Mouse (Mus musculus) heart, embryonic 11.5 days (tissue): ENCODE results near the gene Card11. TPM values are rescaled to one million over a fixed set of nuclear protein-coding genes. Genes with fewer than 3 reads are reported as not detected.
A peak's percentile ranks its signal among the peaks of the same experiment; 100 is the strongest.

ENCODE experiments used
- ATAC-seq: fragments of 200-750 bp; cut with Nextera tagmentation; replicated peaks from 2 replicates; pipeline ENCODE4 v1.8.0; 2017; ENCODE audit warnings: moderate library complexity; ENCODE audit not compliant: insufficient number of reproducible peaks, low FRiP score, low TSS enrichment
- H3K27ac ChIP-seq: fragments of 300-500 bp; sonication (generic); 2 replicates; pipeline ENCODE4 v1.5.1; 2014; ENCODE audit warnings: mild to moderate bottlenecking, low read depth, low read length
- H3K27me3 ChIP-seq: fragments of 300-500 bp; sonication (generic); 2 replicates; pipeline ENCODE4 v1.6.1; 2014; ENCODE audit warnings: mild to moderate bottlenecking, low read length, mixed read lengths; ENCODE audit not compliant: control insufficient read depth, insufficient read depth
- H3K36me3 ChIP-seq: fragments of 300-500 bp; sonication (generic); 2 replicates; pipeline ENCODE4 v1.6.1; 2014; ENCODE audit warnings: mild to moderate bottlenecking, low read length, moderate library complexity, mixed read lengths; ENCODE audit not compliant: control insufficient read depth, insufficient read depth
- H3K4me1 ChIP-seq: fragments of 300-500 bp; sonication (generic); 2 replicates; pipeline ENCODE4 v1.6.1; 2014; ENCODE audit warnings: low read length; ENCODE audit not compliant: control insufficient read depth, insufficient read depth
- H3K4me2 ChIP-seq: fragments of 300-500 bp; sonication (generic); 2 replicates; pipeline ENCODE4 v1.6.1; 2014; ENCODE audit warnings: mild to moderate bottlenecking, moderate library complexity
- H3K4me3 ChIP-seq: fragments of 300-500 bp; sonication (generic); 2 replicates; pipeline ENCODE4 v1.5.1; 2014; ENCODE audit warnings: low read depth, low read length
- H3K9ac ChIP-seq: fragments of 300-500 bp; sonication (generic); 2 replicates; pipeline ENCODE4 v1.6.1; 2014; ENCODE audit warnings: mild to moderate bottlenecking, low read depth, low read length, moderate library complexity
- H3K9me3 ChIP-seq: fragments of 300-500 bp; sonication (generic); replicated peaks from 2 replicates; pipeline ENCODE4 v1.6.1; 2016; ENCODE audit warnings: low read length; ENCODE audit not compliant: control insufficient read depth
- WGBS: fragments of 180-500 bp; shearing (Covaris S2); extraction: QIAGEN DNeasy Blood & Tissue Kit; methylation state at CpG from one replicate; pipeline ENCODE4 v1.1.7; 2014; ENCODE audit not compliant: insufficient replicate concordance; 5-methylcytosine and 5-hydroxymethylcytosine counted together
- polyA plus RNA-seq: library from polyadenylated mRNA; unstranded; fragments of >200 nt; fragmentation: Nextera tagmentation; extraction: Ambion mirVana; gene quantifications from 2 replicates; pipeline ENCODE4 v1.2.1, GENCODE M21; 2014

Gene Card11
- polyA plus RNA-seq, 1 experiment from 2014 or later = 0.06 TPM

GRCm38 (mm10) chr5:140880151-140880550 is 120.2 kb downstream of the Card11 start:
- no peak overlapping the region for H3K4me2 ChIP-seq
- H3K9ac ChIP-seq = no peak overlapping the region
- H3K27me3 ChIP-seq = no peaks in the 10 kb centered on the region
- H3K4me3 ChIP-seq = no peak overlapping the region
- no peaks in the 10 kb centered on the region for H3K36me3 ChIP-seq
- WGBS = 61% methylated on average over 10 of the region's 10 CpGs
- no peak for ATAC-seq
- no peaks in the 10 kb centered on the region; the same call in 1 of the 2 replicates for H3K9me3 ChIP-seq
- no peaks in the 10 kb centered on the region for H3K4me1 ChIP-seq
- H3K27ac ChIP-seq = no peak overlapping the region

GRCm38 (mm10) chr5:140878644-140879043 is 121.7 kb downstream of the Card11 start:
- 57% methylated on average over 6 of the region's 6 CpGs for WGBS
- Histone ChIP-seq H3K27ac (no peak overlapping the region), H3K27me3 (no peaks in the 10 kb centered on the region), H3K4me3 (no peak overlapping the region), H3K4me1 (no peaks in the 10 kb centered on the region), H3K9ac (no peak overlapping the region), H3K9me3 (no peaks in the 10 kb centered on the region; the same call in 1 of the 2 replicates), H3K4me2 (no peak overlapping the region), H3K36me3 (no peaks in the 10 kb centered on the region)
- ATAC-seq = no peak

GRCm38 (mm10) chr5:140873736-140874307 is 126.6 kb downstream of the Card11 start:
- Histone ChIP-seq H3K36me3 (no peaks in the 10 kb centered on the region), H3K4me1 (peaks cover 13% of the 10 kb centered on the region), H3K4me2 (no peak overlapping the region; the same call in 1 of the 2 replicates), H3K27ac (no peak overlapping the region), H3K9ac (no peak overlapping the region), H3K4me3 (no peak overlapping the region), H3K9me3 (no peaks in the 10 kb centered on the region; the same call in 1 of the 2 replicates), H3K27me3 (no peaks in the 10 kb centered on the region)
- no peak for ATAC-seq
- whole genome bisulfite sequencing = 77% methylated on average over 6 of the region's 6 CpGs

- H3K9ac ChIP-seq = peak overlapping the region; percentile 47
- H3K4me2 ChIP-seq = peak overlapping the region; percentile 59
- WGBS = 7% methylated on average over 18 of the region's 18 CpGs
- H3K4me3 ChIP-seq = peak overlapping the region; percentile 17
- ATAC-seq = no peak
- H3K9me3 ChIP-seq = no peaks in the 10 kb centered on the region
- no peaks in the 10 kb centered on the region for H3K36me3 ChIP-seq
- H3K27ac ChIP-seq = no peak overlapping the region
- H3K4me1 ChIP-seq = peaks cover 13% of the 10 kb centered on the region
- no peaks in the 10 kb centered on the region for H3K27me3 ChIP-seq
These were observed 127.3 kb downstream of the Card11 start for GRCm38 (mm10) chr5:140873039-140873551.

- H3K4me1 ChIP-seq = peaks cover 13% of the 10 kb centered on the region
- peak overlapping the region; percentile 59 for H3K4me2 ChIP-seq
- H3K27ac ChIP-seq = no peak overlapping the region
- H3K4me3 ChIP-seq = peak overlapping the region; percentile 17
- no peaks in the 10 kb centered on the region for H3K9me3 ChIP-seq
- peak overlapping the region; percentile 47 for H3K9ac ChIP-seq
- H3K27me3 ChIP-seq = no peaks in the 10 kb centered on the region
- H3K36me3 ChIP-seq = no peaks in the 10 kb centered on the region
- 16% methylated on average over 11 of the region's 11 CpGs for WGBS
- ATAC-seq = no peak
These were observed 127.8 kb downstream of the Card11 start for GRCm38 (mm10) chr5:140872532-140873038.

- peaks cover 13% of the 10 kb centered on the region for H3K4me1 ChIP-seq
- no peak overlapping the region for H3K27ac ChIP-seq
- no peaks in the 10 kb centered on the region for H3K27me3 ChIP-seq
- H3K9me3 ChIP-seq = no peaks in the 10 kb centered on the region
- H3K4me3 ChIP-seq = no peak overlapping the region
- H3K36me3 ChIP-seq = no peaks in the 10 kb centered on the region
- H3K4me2 ChIP-seq = no peak overlapping the region
- no peak overlapping the region for H3K9ac ChIP-seq
- WGBS = 61% methylated on average over 6 of the region's 6 CpGs
- ATAC-seq = no peak
These were observed 129.1 kb downstream of the Card11 start for GRCm38 (mm10) chr5:140871241-140871640.

GRCm38 (mm10) chr5:140869034-140869433 is 131.3 kb downstream of the Card11 start:
- Histone ChIP-seq H3K27ac (no peak overlapping the region), H3K4me1 (peaks cover 13% of the 10 kb centered on the region), H3K4me3 (no peak overlapping the region), H3K27me3 (no peaks in the 10 kb centered on the region), H3K4me2 (no peak overlapping the region), H3K36me3 (no peaks in the 10 kb centered on the region), H3K9me3 (no peaks in the 10 kb centered on the region), H3K9ac (no peak overlapping the region)
- 69% methylated on average over 2 of the region's 2 CpGs for WGBS
- no peak for ATAC-seq

- H3K4me2 ChIP-seq = no peak overlapping the region
- H3K27me3 ChIP-seq = no peaks in the 10 kb centered on the region
- no peak overlapping the region for H3K27ac ChIP-seq
- no peak for ATAC-seq
- no peak overlapping the region for H3K4me3 ChIP-seq
- no peaks in the 10 kb centered on the region for H3K36me3 ChIP-seq
- H3K9ac ChIP-seq = no peak overlapping the region
- H3K4me1 ChIP-seq = no peaks in the 10 kb centered on the region
- no peaks in the 10 kb centered on the region for H3K9me3 ChIP-seq
- 75% methylated on average over 5 of the region's 5 CpGs for WGBS
These were observed 140.7 kb downstream of the Card11 start for GRCm38 (mm10) chr5:140859730-140860129.

GRCm38 (mm10) chr5:140858335-140858734 is 142.0 kb downstream of the Card11 start:
- H3K4me1 ChIP-seq = no peaks in the 10 kb centered on the region
- no peaks in the 10 kb centered on the region for H3K36me3 ChIP-seq
- H3K4me3 ChIP-seq = no peak overlapping the region
- no peak overlapping the region for H3K27ac ChIP-seq
- H3K9ac ChIP-seq = no peak overlapping the region
- 82% methylated on average over 3 of the region's 3 CpGs for WGBS
- no peak overlapping the region for H3K4me2 ChIP-seq
- H3K27me3 ChIP-seq = no peaks in the 10 kb centered on the region
- no peak for ATAC-seq
- no peaks in the 10 kb centered on the region for H3K9me3 ChIP-seq
